Mouse (Mus musculus): Measurements from ENCODE around the gene Sema3b. TPM values are rescaled to one million over a fixed set of nuclear protein-coding genes. Genes with fewer than 3 reads are reported as not detected.

Sema3b gene
- polyA plus RNA-seq, 1 experiment from 2014 or later, result 50.4 TPM

- H3K36me3 ChIP-seq (ENCODE audit: control insufficient read depth, insufficient read depth, low read length), result peaks cover 23% of the 10 kb centered on the region
Observed at GRCm38 (mm10) chr9:107620954-107621353, 11.9 kb upstream of the Sema3b start.

GRCm38 (mm10) chr9:107619546-107619879 is 10.5 kb upstream of the Sema3b start:
- peak overlapping the region; percentile 95 for H3K27ac ChIP-seq (ENCODE audit: low read length)
- H3K9me3 ChIP-seq (ENCODE audit: control insufficient read depth, low read length), result no peaks in the 10 kb centered on the region
- no peak overlapping the region for H3K4me3 ChIP-seq (ENCODE audit: low read length)
- no peaks in the 10 kb centered on the region for H3K27me3 ChIP-seq (replicated peaks; ENCODE audit: control insufficient read depth, insufficient read depth, low read length)
- peak overlapping the region; percentile 48 for H3K9ac ChIP-seq (ENCODE audit: low read depth, low read length)
- 64% methylated on average over 13 of the region's 13 CpGs for WGBS
- peaks cover 37% of the 10 kb centered on the region for H3K4me1 ChIP-seq (ENCODE audit: control insufficient read depth, insufficient read depth, low read length)
- H3K4me2 ChIP-seq (ENCODE audit: low read depth, low read length), result 0 out of 2 replicates have a peak overlapping the region, but pooled peaks have one; percentile 4
- H3K36me3 ChIP-seq (ENCODE audit: control insufficient read depth, insufficient read depth, low read length), result peaks cover 28% of the 10 kb centered on the region
- ATAC-seq, result no peak; the same call in none of the 2 replicates

More at GRCm38 (mm10) chr9:107620954-107621353, 11.9 kb upstream of the Sema3b start:
- Histone ChIP-seq H3K27ac (ENCODE audit: low read length) (no peak overlapping the region), H3K4me3 (ENCODE audit: low read length) (no peak overlapping the region), H3K9ac (ENCODE audit: low read depth, low read length) (peak overlapping the region; percentile 32; the same call in 1 of the 2 replicates), H3K9me3 (ENCODE audit: control insufficient read depth, low read length) (no peaks in the 10 kb centered on the region), H3K27me3 (replicated peaks; ENCODE audit: control insufficient read depth, insufficient read depth, low read length) (no peaks in the 10 kb centered on the region), H3K4me2 (ENCODE audit: low read depth, low read length) (no peak overlapping the region), H3K4me1 (ENCODE audit: control insufficient read depth, insufficient read depth, low read length) (peaks cover 49% of the 10 kb centered on the region)
- ATAC-seq, result no peak

GRCm38 (mm10) chr9:107618778-107619545 is 9.9 kb upstream of the Sema3b start:
- H3K9me3 ChIP-seq (ENCODE audit: control insufficient read depth, low read length), result no peaks in the 10 kb centered on the region
- ATAC-seq, result peak; percentile 92
- H3K27ac ChIP-seq (ENCODE audit: low read length), result peak overlapping the region; percentile 95
- 24% methylated on average over 13 of the region's 13 CpGs for WGBS
- H3K36me3 ChIP-seq (ENCODE audit: control insufficient read depth, insufficient read depth, low read length), result peaks cover 29% of the 10 kb centered on the region
- no peaks in the 10 kb centered on the region for H3K27me3 ChIP-seq (replicated peaks; ENCODE audit: control insufficient read depth, insufficient read depth, low read length)
- peaks cover 33% of the 10 kb centered on the region for H3K4me1 ChIP-seq (ENCODE audit: control insufficient read depth, insufficient read depth, low read length)
- H3K4me3 ChIP-seq (ENCODE audit: low read length), result no peak overlapping the region
- 0 out of 2 replicates have a peak overlapping the region, but pooled peaks have one; percentile 13 for H3K4me2 ChIP-seq (ENCODE audit: low read depth, low read length)
- peak overlapping the region; percentile 55 for H3K9ac ChIP-seq (ENCODE audit: low read depth, low read length)

- Histone ChIP-seq H3K9ac (ENCODE audit: low read depth, low read length) (peak overlapping the region; percentile 55), H3K36me3 (ENCODE audit: control insufficient read depth, insufficient read depth, low read length) (peaks cover 29% of the 10 kb centered on the region)
- 92% methylated on average over 6 of the region's 6 CpGs for WGBS
Observed at GRCm38 (mm10) chr9:107618098-107618497, 9.1 kb upstream of the Sema3b start.

GRCm38 (mm10) chr9:107617461-107617860 is 8.4 kb upstream of the Sema3b start:
- ATAC-seq, result no peak
- Histone ChIP-seq H3K4me1 (ENCODE audit: control insufficient read depth, insufficient read depth, low read length) (peaks cover 37% of the 10 kb centered on the region), H3K9me3 (ENCODE audit: control insufficient read depth, low read length) (no peaks in the 10 kb centered on the region), H3K4me2 (ENCODE audit: low read depth, low read length) (no peak overlapping the region), H3K9ac (ENCODE audit: low read depth, low read length) (no peak overlapping the region), H3K27me3 (replicated peaks; ENCODE audit: control insufficient read depth, insufficient read depth, low read length) (no peaks in the 10 kb centered on the region), H3K36me3 (ENCODE audit: control insufficient read depth, insufficient read depth, low read length) (peaks cover 28% of the 10 kb centered on the region), H3K4me3 (ENCODE audit: low read length) (no peak overlapping the region), H3K27ac (ENCODE audit: low read length) (no peak overlapping the region)
- 85% methylated on average over 2 of the region's 2 CpGs for WGBS

More at GRCm38 (mm10) chr9:107618098-107618497, 9.1 kb upstream of the Sema3b start:
- Histone ChIP-seq H3K27ac (ENCODE audit: low read length) (peak overlapping the region; percentile 95), H3K27me3 (replicated peaks; ENCODE audit: control insufficient read depth, insufficient read depth, low read length) (no peaks in the 10 kb centered on the region), H3K4me1 (ENCODE audit: control insufficient read depth, insufficient read depth, low read length) (peaks cover 35% of the 10 kb centered on the region), H3K4me2 (ENCODE audit: low read depth, low read length) (no peak overlapping the region), H3K9me3 (ENCODE audit: control insufficient read depth, low read length) (no peaks in the 10 kb centered on the region), H3K4me3 (ENCODE audit: low read length) (no peak overlapping the region)
- ATAC-seq, result no peak

- H3K4me1 ChIP-seq (ENCODE audit: control insufficient read depth, insufficient read depth, low read length), result peaks cover 39% of the 10 kb centered on the region
- H3K36me3 ChIP-seq (ENCODE audit: control insufficient read depth, insufficient read depth, low read length), result peaks cover 18% of the 10 kb centered on the region
- H3K4me2 ChIP-seq (ENCODE audit: low read depth, low read length), result no peak overlapping the region
- H3K4me3 ChIP-seq (ENCODE audit: low read length), result no peak overlapping the region
- H3K9ac ChIP-seq (ENCODE audit: low read depth, low read length), result no peak overlapping the region
- no peaks in the 10 kb centered on the region for H3K27me3 ChIP-seq (replicated peaks; ENCODE audit: control insufficient read depth, insufficient read depth, low read length)
- H3K9me3 ChIP-seq (ENCODE audit: control insufficient read depth, low read length), result no peaks in the 10 kb centered on the region
- no peak overlapping the region for H3K27ac ChIP-seq (ENCODE audit: low read length)
- WGBS, result 70% methylated on average over 4 of the region's 4 CpGs
- no peak for ATAC-seq
Observed at GRCm38 (mm10) chr9:107615035-107615434, 6.0 kb upstream of the Sema3b start.

- Histone ChIP-seq H3K27me3 (replicated peaks; ENCODE audit: control insufficient read depth, insufficient read depth, low read length) (no peaks in the 10 kb centered on the region), H3K9me3 (ENCODE audit: control insufficient read depth, low read length) (no peaks in the 10 kb centered on the region), H3K27ac (ENCODE audit: low read length) (peak overlapping the region; percentile 93), H3K4me1 (ENCODE audit: control insufficient read depth, insufficient read depth, low read length) (peaks cover 34% of the 10 kb centered on the region), H3K9ac (ENCODE audit: low read depth, low read length) (peak overlapping the region; percentile 75), H3K4me2 (ENCODE audit: low read depth, low read length) (peak overlapping the region; percentile 84), H3K4me3 (ENCODE audit: low read length) (peak overlapping the region; percentile 45), H3K36me3 (ENCODE audit: control insufficient read depth, insufficient read depth, low read length) (peaks cover 15% of the 10 kb centered on the region)
- peak; percentile 34 for ATAC-seq
- WGBS, result 7% methylated on average over 12 of the region's 12 CpGs
Observed at GRCm38 (mm10) chr9:107612945-107613569, 4.0 kb upstream of the Sema3b start.

- ATAC-seq, result peak; percentile 92
- 4% methylated on average over 45 of the region's 48 CpGs for WGBS
- Histone ChIP-seq H3K4me3 (ENCODE audit: low read length) (peak overlapping the region; percentile 45), H3K9me3 (ENCODE audit: control insufficient read depth, low read length) (no peaks in the 10 kb centered on the region), H3K27ac (ENCODE audit: low read length) (peak overlapping the region; percentile 93), H3K4me2 (ENCODE audit: low read depth, low read length) (peak overlapping the region; percentile 84), H3K27me3 (replicated peaks; ENCODE audit: control insufficient read depth, insufficient read depth, low read length) (no peaks in the 10 kb centered on the region), H3K9ac (ENCODE audit: low read depth, low read length) (peak overlapping the region; percentile 75), H3K36me3 (ENCODE audit: control insufficient read depth, insufficient read depth, low read length) (peaks cover 15% of the 10 kb centered on the region), H3K4me1 (ENCODE audit: control insufficient read depth, insufficient read depth, low read length) (peaks cover 38% of the 10 kb centered on the region)
Observed at GRCm38 (mm10) chr9:107612191-107612944, 3.3 kb upstream of the Sema3b start.
